Mouse (Mus musculus): ENCODE data around the gene Abca7.

GRCm38 (mm10) chr10:80013609-80014008, 17.3 kb downstream of the Abca7 start:
- TF ChIP-seq POLR2A (IDR thresholded peaks at IDR 0.05; ENCODE audit: low read depth, low read length) (no peak), CTCF (IDR thresholded peaks at IDR 0.05; ENCODE audit: borderline replicate concordance, insufficient read depth, low read length) (no peak)

Measured in embryonic fibroblast, embryonic 13.5 days (primary cell).